In the genomic region with DNA sequence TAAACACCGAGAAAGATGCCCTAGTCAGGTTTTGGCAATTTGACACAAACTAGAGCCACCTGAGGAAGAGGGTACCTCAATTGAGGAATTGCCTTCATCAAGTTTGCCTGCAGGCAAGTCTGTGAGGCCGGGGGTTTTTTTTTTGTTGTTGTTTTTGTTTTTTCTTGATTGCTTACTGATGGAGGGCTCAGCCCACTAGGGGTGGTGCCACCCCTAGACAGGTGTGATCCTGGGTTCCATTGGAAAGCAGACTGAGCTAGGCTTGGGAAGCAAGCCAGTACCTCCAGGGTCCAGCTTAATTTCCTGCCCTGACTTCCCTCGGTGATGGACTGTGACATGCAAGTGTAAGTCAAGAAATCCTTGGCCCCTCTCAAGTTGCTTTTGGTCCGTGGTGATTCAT, we compare ENCODE assay signal across 21 mouse cellular contexts. TPM values are rescaled to one million over a fixed set of nuclear protein-coding genes. Genes with fewer than 3 reads are reported as not detected.
"Had no signal": no experiment of that assay in that cellular context is flagged by ENCODE, and none has a peak within 500 bp of the region (broad histone marks: within the 10 kb centered on the region; RNA-seq: fewer than 3 reads in every experiment).

TSS of gene Piwil1 (plus strand) at position 301 of the 400 bp plus-strand sequence.

- H3K9me3 ChIP-seq: liver, embryonic 15.5 days; lung, embryonic 15.5 days; stomach, embryonic 15.5 days had no signal

- H3K27me3 ChIP-seq: liver, embryonic 15.5 days; lung, embryonic 15.5 days; megakaryocyte, embryonic 14.5 days; neural tube, embryonic 12.5 days; stomach, embryonic 15.5 days had no signal

- ATAC-seq: liver, postnatal 0 days; lung, postnatal 0 days had no signal

- H3K27ac ChIP-seq: liver, embryonic 15.5 days; lung, embryonic 15.5 days; macrophage; neural tube, embryonic 12.5 days; stomach, embryonic 15.5 days had no signal

- H3K4me2 ChIP-seq: liver, embryonic 15.5 days; lung, embryonic 15.5 days; stomach, embryonic 15.5 days had no signal

- H3K36me3 ChIP-seq: liver, embryonic 15.5 days; lung, embryonic 15.5 days; neural tube, embryonic 12.5 days; stomach, embryonic 15.5 days had no signal

- H3K4me3 ChIP-seq: liver, embryonic 15.5 days; lung, embryonic 15.5 days; megakaryocyte, embryonic 14.5 days; neural tube, embryonic 12.5 days; stomach, embryonic 15.5 days had no signal

- H3K4me1 ChIP-seq: liver, embryonic 15.5 days; megakaryocyte, embryonic 14.5 days had no signal

- H3K9ac ChIP-seq: liver, embryonic 15.5 days; liver, postnatal 0 days; lung, embryonic 15.5 days; neural tube, embryonic 12.5 days; stomach, embryonic 15.5 days had no signal

- DNase-seq: liver, postnatal 0 days; lung, adult 2 months; lung, postnatal 14 days; lung, postnatal 36 days; midbrain, embryonic 14.5 days; right cerebral cortex, postnatal 14 days; thymus, adult 18-20 months; thymus, postnatal 14 days; thymus, postnatal 36 days had no signal

RNA-seq across cellular contexts. Expression of gene Piwil1, which starts in this region (rescaled TPM):
- total RNA-seq: megakaryocyte progenitor cell, adult 5-6 weeks; monocyte, adult 5-6 weeks; neutrophil, adult 5-6 weeks had no signal
- polyA plus RNA-seq: liver, embryonic 15.5 days; liver, postnatal 0 days; lung, adult 2 months; lung, embryonic 15.5 days; lung, postnatal 0 days; macrophage; spleen, adult 2 months; stomach, embryonic 15.5 days; thymus, postnatal 0 days had no signal
